Mouse (Mus musculus) inflammation-experienced regulatory T-cells, adult 6 months (primary cell): ENCODE measurements around the gene Pkd1l2. TPM values are rescaled to one million over a fixed set of nuclear protein-coding genes. Genes with fewer than 3 reads are reported as not detected.

Experiments
- ATAC-seq: one replicate; pipeline ENCODE4 v1.8.0; 2017
- polyA plus RNA-seq, 3 experiments: library from polyadenylated mRNA; unstranded; fragments of 100-300 nt; shearing (Covaris generic); gene quantifications; one replicate each; pipeline ENCODE4 v1.2.1; 2017

The Pkd1l2 gene
- polyA plus RNA-seq, 3 experiments from 2014 or later, result 0.06 TPM; not detected in 2

DNA sequence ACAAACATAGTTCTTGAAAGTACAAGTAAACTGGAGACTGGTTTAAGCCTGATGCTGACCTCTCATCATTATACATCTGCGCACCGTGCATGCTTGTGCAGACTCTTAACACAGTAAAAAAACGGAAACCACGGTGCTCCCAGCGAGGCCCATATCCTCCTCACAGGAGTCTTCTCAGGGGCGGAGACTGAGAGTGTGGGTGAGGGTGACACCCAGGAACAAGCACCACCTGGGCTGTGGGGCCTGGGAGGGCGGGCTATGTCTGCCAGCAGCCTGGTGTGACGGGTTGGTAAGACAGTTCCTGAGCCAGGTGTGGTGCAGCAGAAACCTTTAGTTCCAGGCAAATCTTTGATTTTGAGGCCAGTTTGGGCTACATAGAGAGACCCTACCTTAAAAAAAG, 129.8 kb downstream of the Pkd1l2 start:
- ATAC-seq, result peak; percentile 87

DNA sequence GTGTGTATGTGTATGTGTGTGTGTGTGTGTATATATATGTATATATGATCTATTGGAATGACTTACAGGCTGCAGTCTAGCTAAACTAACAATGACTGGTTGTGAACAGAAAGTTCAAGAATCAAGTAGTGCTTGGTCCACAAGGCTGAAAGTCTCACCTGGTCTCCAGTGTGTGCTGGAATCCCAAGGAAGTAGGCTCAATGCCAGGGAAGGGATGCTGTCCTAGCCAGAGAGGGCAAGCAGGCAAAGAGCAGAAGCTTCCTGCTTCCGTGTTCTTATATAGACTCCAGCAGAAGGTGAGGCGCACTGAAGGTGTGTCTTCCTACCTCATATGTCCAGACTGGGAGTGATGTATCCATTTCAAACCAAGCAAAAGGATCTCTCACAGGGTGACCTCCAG, 130.5 kb downstream of the Pkd1l2 start:
- ATAC-seq, result no peak

- no peak for ATAC-seq
Observed at GRCm38 (mm10) chr8:116951369-116951768, 130.9 kb downstream of the Pkd1l2 start.

DNA sequence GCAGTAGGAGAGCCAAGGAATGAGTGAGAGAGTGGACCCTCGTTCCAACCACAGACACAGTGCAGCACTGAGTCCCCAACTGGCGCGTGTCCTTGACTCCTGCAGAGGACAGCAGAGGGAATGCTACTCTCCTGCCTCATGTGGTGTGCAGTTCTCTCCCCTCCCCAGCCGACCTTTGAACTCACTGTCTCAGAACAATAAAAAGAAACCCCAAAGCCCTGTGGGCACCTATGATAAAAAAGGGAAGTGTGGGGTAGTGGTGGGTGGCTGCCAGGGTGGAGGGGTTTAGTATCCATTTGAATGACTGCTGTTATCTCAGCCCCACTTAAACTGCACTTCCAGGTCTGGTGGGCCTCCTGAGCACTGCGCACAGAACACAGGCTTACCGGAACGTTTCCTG, 134.7 kb downstream of the Pkd1l2 start:
- ATAC-seq, result no peak

GRCm38 (mm10) chr8:116946851-116947250, 135.4 kb downstream of the Pkd1l2 start:
- ATAC-seq, result no peak

DNA sequence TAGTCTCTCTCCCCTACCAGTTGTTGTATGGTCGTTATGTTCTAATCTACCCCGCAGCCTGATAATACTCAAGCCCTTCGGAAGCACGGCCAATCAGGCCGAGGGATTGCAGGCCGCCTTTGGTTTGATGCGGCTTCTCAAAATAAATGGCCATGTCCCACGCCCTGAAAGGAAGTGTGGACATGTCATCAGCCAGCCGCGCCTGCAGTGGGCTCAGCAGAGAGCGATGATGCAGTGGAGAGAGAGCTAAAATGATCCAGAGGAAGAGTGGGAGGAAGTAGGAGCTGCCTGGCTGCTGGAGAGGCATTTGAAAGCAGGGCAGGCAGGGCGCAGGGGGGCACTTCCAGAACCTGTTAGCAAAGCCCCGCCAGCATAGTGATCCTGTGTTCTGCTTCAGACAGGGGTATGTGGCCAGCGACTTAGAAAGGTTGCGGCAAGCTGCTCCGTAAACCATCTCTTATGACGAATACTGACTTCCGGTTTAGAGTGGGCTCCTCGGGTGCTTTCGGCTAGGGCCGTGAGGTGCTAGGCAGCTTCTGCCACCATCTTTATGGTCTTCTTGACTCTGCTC, 135.9 kb downstream of the Pkd1l2 start:
- ATAC-seq, result peak; percentile 56

Other genes starting within 250 kb of the Pkd1l2 start
- 10 to 100 TPM; 23.1 to 79.6 (median 36.6) TPM for gene Cmc2, start 161.0 kb downstream of the Pkd1l2 start, polyA plus RNA-seq
- 10 to 100 TPM in 1 of 3 experiments, 1 to 10 TPM in 2; 3.3 to 22.4 (median 3.9) TPM for gene Cenpn, start 160.7 kb downstream of the Pkd1l2 start, polyA plus RNA-seq
- gene Atmin, start 139.1 kb downstream of the Pkd1l2 start, polyA plus RNA-seq, result 1 to 10 TPM; 7.5 to 9.0 (median 7.7) TPM
- under 1 TPM in 1 of 3 experiments, not detected in 2; 0.25 TPM for gene 1700030J22Rik, start 103.5 kb downstream of the Pkd1l2 start, polyA plus RNA-seq
- gene Gcsh, start 88.9 kb downstream of the Pkd1l2 start, polyA plus RNA-seq, result 10 to 100 TPM; 23.8 to 29.5 (median 24.6) TPM
- not detected for gene Bco1, start 13.4 kb upstream of the Pkd1l2 start, polyA plus RNA-seq
- gene Gan, start 75.7 kb upstream of the Pkd1l2 start, polyA plus RNA-seq, result 1 to 10 TPM; 1.7 to 2.6 (median 2.0) TPM
- 10 to 100 TPM; 23.9 to 28.7 (median 25.5) TPM for gene Cmip, start 174.6 kb upstream of the Pkd1l2 start, polyA plus RNA-seq